26 mouse cellular contexts compared by ENCODE assay signal in the genomic region with DNA sequence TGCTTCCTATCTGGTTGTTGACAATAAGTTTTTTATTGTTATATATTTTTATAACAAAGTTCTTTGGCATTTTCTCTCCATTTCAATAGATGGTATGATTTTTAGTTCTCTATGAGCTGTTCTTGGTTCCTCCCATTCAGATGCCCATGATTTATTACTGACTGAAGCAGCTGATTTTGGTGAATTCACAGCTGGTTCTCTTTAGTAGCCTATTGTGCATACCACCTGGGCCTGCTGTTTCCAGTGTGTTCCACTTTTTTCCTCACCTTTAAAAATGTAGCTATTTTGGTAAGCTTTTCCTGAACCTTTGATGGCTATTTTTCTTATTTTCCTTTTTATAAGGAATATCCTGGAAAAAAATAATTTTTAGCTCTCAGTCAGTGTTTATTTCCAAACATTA.
DNase-seq lines count a peak whose midpoint lies in the region; ATAC-seq and TF ChIP-seq lines count a peak whose summit lies in the region.
"Had no signal": no experiment of that assay in that cellular context is flagged by ENCODE, and none has a peak within 500 bp of the region (broad histone marks: within the 10 kb centered on the region; RNA-seq: fewer than 3 reads in every experiment).

No protein-coding gene starts in this region.

- no peaks in the 10 kb centered on the region for H3K27me3 ChIP-seq in embryonic facial prominence, embryonic 11.5 days (ENCODE audit: control insufficient read depth, insufficient read depth, low read length)
- H3K27me3 ChIP-seq in embryonic facial prominence, embryonic 10.5 days (replicated peaks; ENCODE audit: low read depth, poor library complexity, severe bottlenecking): no peaks in the 10 kb centered on the region
- no peaks in the 10 kb centered on the region for H3K27me3 ChIP-seq in lung, postnatal 0 days (replicated peaks; ENCODE audit: insufficient read depth, low read length)
- H3K27me3 ChIP-seq: embryonic facial prominence, embryonic 12.5 days; embryonic facial prominence, embryonic 15.5 days; heart, embryonic 12.5 days; heart, embryonic 15.5 days; hindbrain, embryonic 13.5 days; intestine, embryonic 15.5 days had no signal

- no peak for ATAC-seq in embryonic facial prominence, embryonic 11.5 days (replicated peaks; ENCODE audit: insufficient number of reproducible peaks, low FRiP score, low TSS enrichment, low read depth)
- ATAC-seq in lung, postnatal 0 days: no peak
- ATAC-seq: CD4-positive, CD25-positive, alpha-beta regulatory T cell, adult 4 months; forebrain, embryonic 14.5 days; forebrain, postnatal 0 days; hindbrain, embryonic 16.5 days; intestine, embryonic 15.5 days had no signal

- H3K9me3 ChIP-seq in embryonic facial prominence, embryonic 11.5 days (replicated peaks; ENCODE audit: control insufficient read depth, low read length): no peaks in the 10 kb centered on the region
- no peaks in the 10 kb centered on the region for H3K9me3 ChIP-seq in embryonic facial prominence, embryonic 10.5 days
- H3K9me3 ChIP-seq in lung, postnatal 0 days (ENCODE audit: low read length): no peaks in the 10 kb centered on the region
- H3K9me3 ChIP-seq: embryonic facial prominence, embryonic 12.5 days; embryonic facial prominence, embryonic 15.5 days; heart, embryonic 12.5 days; heart, embryonic 15.5 days; hindbrain, embryonic 10.5 days; hindbrain, embryonic 13.5 days; intestine, embryonic 15.5 days had no signal

- no peak overlapping the region for H3K4me3 ChIP-seq in embryonic facial prominence, embryonic 11.5 days (ENCODE audit: low read depth, low read length)
- no peak overlapping the region for H3K4me3 ChIP-seq in embryonic facial prominence, embryonic 10.5 days
- H3K4me3 ChIP-seq in lung, postnatal 0 days (ENCODE audit: low read depth, low read length): no peak overlapping the region
- H3K4me3 ChIP-seq: embryonic facial prominence, embryonic 12.5 days; embryonic facial prominence, embryonic 15.5 days; heart, embryonic 12.5 days; heart, embryonic 15.5 days; hindbrain, embryonic 10.5 days; hindbrain, embryonic 13.5 days; intestine, embryonic 15.5 days had no signal

- DNase-seq in embryonic facial prominence, embryonic 11.5 days (ENCODE audit: low spot score): peak; percentile 5
- DNase-seq in embryonic facial prominence, embryonic 10.5 days (ENCODE audit: low spot score): no peak
- DNase-seq in brain, adult 2 months (ENCODE audit: low read depth, low spot score): peak; percentile 2
- DNase-seq in forelimb bud, embryonic 11.5 days (ENCODE audit: low read depth, low spot score): peak; percentile 42
- no peak for DNase-seq in lung, postnatal 0 days (ENCODE audit: low spot score)
- DNase-seq in cerebellum, adult 8-10 months: no peak
- DNase-seq: adrenal gland, adult 2 months; adrenal gland, postnatal 14 days; cerebellum, adult 11-12 months; cerebellum, adult 9-10 months; cerebellum, postnatal 25 days; forebrain, postnatal 0 days; gastrocnemius, postnatal 25 days; heart, adult 18-20 months; heart, postnatal 10 days; heart, postnatal 36 days had no signal

- no peaks in the 10 kb centered on the region for H3K4me1 ChIP-seq in embryonic facial prominence, embryonic 11.5 days (ENCODE audit: control insufficient read depth, insufficient read depth, low read length)
- H3K4me1 ChIP-seq in embryonic facial prominence, embryonic 10.5 days: no peaks in the 10 kb centered on the region
- H3K4me1 ChIP-seq in lung, postnatal 0 days (ENCODE audit: insufficient read depth, low read depth, low read length): no peaks in the 10 kb centered on the region
- H3K4me1 ChIP-seq: embryonic facial prominence, embryonic 12.5 days; embryonic facial prominence, embryonic 15.5 days; heart, embryonic 12.5 days; heart, embryonic 15.5 days; hindbrain, embryonic 10.5 days; hindbrain, embryonic 13.5 days; intestine, embryonic 15.5 days had no signal

- H3K4me2 ChIP-seq in embryonic facial prominence, embryonic 11.5 days (ENCODE audit: low read depth, low read length): no peak overlapping the region
- H3K4me2 ChIP-seq in lung, postnatal 0 days (replicated peaks; ENCODE audit: low read depth, low read length): no peak overlapping the region
- H3K4me2 ChIP-seq: embryonic facial prominence, embryonic 12.5 days; embryonic facial prominence, embryonic 15.5 days; heart, embryonic 12.5 days; heart, embryonic 15.5 days; hindbrain, embryonic 13.5 days; intestine, embryonic 15.5 days had no signal

- TF ChIP-seq CTCF in lung, postnatal 0 days (IDR thresholded peaks at IDR 0.05): no peak

- no peak for TF ChIP-seq EP300 in lung, postnatal 0 days (IDR thresholded peaks at IDR 0.05)

- no peak overlapping the region for H3K27ac ChIP-seq in embryonic facial prominence, embryonic 11.5 days (replicated peaks; ENCODE audit: low read depth, low read length)
- H3K27ac ChIP-seq in embryonic facial prominence, embryonic 10.5 days (replicated peaks): no peak overlapping the region
- H3K27ac ChIP-seq in lung, postnatal 0 days (ENCODE audit: low read length): no peak overlapping the region
- H3K27ac ChIP-seq: embryonic facial prominence, embryonic 12.5 days; embryonic facial prominence, embryonic 15.5 days; heart, embryonic 15.5 days; hindbrain, embryonic 10.5 days; hindbrain, embryonic 13.5 days; intestine, embryonic 15.5 days had no signal

- H3K36me3 ChIP-seq in embryonic facial prominence, embryonic 11.5 days (replicated peaks; ENCODE audit: control insufficient read depth, insufficient read depth, low read depth, low read length): no peaks in the 10 kb centered on the region
- H3K36me3 ChIP-seq in embryonic facial prominence, embryonic 10.5 days (replicated peaks): no peaks in the 10 kb centered on the region
- H3K36me3 ChIP-seq in lung, postnatal 0 days (ENCODE audit: insufficient read depth, low read length): no peaks in the 10 kb centered on the region
- H3K36me3 ChIP-seq: embryonic facial prominence, embryonic 12.5 days; embryonic facial prominence, embryonic 15.5 days; heart, embryonic 12.5 days; heart, embryonic 15.5 days; hindbrain, embryonic 10.5 days; hindbrain, embryonic 13.5 days; intestine, embryonic 15.5 days had no signal

- H3K9ac ChIP-seq in embryonic facial prominence, embryonic 11.5 days (replicated peaks; ENCODE audit: low read length): no peak overlapping the region
- H3K9ac ChIP-seq in lung, postnatal 0 days (replicated peaks; ENCODE audit: low read depth): no peak overlapping the region
- H3K9ac ChIP-seq: embryonic facial prominence, embryonic 12.5 days; embryonic facial prominence, embryonic 15.5 days; forebrain, postnatal 0 days; heart, embryonic 12.5 days; heart, embryonic 15.5 days; hindbrain, embryonic 13.5 days; intestine, embryonic 15.5 days had no signal

Comparison
In these comparisons a context has a peak if more than half of its experiments do, and no peak if none do; other contexts are left out.
1. DNase-seq: peak in embryonic facial prominence, embryonic 11.5 days (single experiment), brain, adult 2 months (single experiment) and forelimb bud, embryonic 11.5 days (single experiment); none in embryonic facial prominence, embryonic 10.5 days (single experiment), lung, postnatal 0 days (single experiment) and cerebellum, adult 8-10 months (single experiment).